Mouse (Mus musculus) cortical plate, adult 2 months (tissue): ENCODE measurements around the gene Yipf2. TPM values are rescaled to one million over a fixed set of nuclear protein-coding genes. Genes with fewer than 3 reads are reported as not detected.

Source experiments
- H3K27ac ChIP-seq: fragments of 200-500 bp; 2 replicates; pipeline ENCODE4 v1.5.1; 2012; ENCODE audit warnings: low read length, control low read depth, inconsistent platforms; ENCODE audit not compliant: insufficient read depth
- H3K4me1 ChIP-seq: fragments of 200-500 bp; 2 replicates; pipeline ENCODE4 v1.6.1; 2011; ENCODE audit warnings: low read length; ENCODE audit not compliant: control insufficient read depth, insufficient read depth
- H3K4me3 ChIP-seq: fragments of 200-500 bp; 2 replicates; pipeline ENCODE4 v1.5.1; 2011; ENCODE audit warnings: mild to moderate bottlenecking, low read length, control low read depth; ENCODE audit not compliant: insufficient read depth
- CTCF ChIP-seq: fragments of 200-500 bp; IDR thresholded peaks from 2 replicates; pipeline ENCODE4 v1.5.1; 2011; ENCODE audit warnings: mild to moderate bottlenecking, control low read depth, low read length; ENCODE audit not compliant: insufficient read depth; ENCODE audit errors: extremely low read depth
- POLR2A ChIP-seq: fragments of 200-500 bp; IDR thresholded peaks from 2 replicates; pipeline ENCODE4 v1.6.1; 2011; ENCODE audit warnings: mild to moderate bottlenecking, low read length, control low read depth; ENCODE audit not compliant: insufficient read depth; ENCODE audit errors: extremely low read depth
- polyA plus RNA-seq: library from polyadenylated mRNA; depleted of rRNA; stranded (reverse); fragments of >200 nt; gene quantifications from 2 replicates; pipeline ENCODE4 v1.2.3, GENCODE M21; 2012; rRNA removed

Gene Yipf2
- polyA plus RNA-seq: 27.6 and 29.1 TPM in 2 replicates

DNA sequence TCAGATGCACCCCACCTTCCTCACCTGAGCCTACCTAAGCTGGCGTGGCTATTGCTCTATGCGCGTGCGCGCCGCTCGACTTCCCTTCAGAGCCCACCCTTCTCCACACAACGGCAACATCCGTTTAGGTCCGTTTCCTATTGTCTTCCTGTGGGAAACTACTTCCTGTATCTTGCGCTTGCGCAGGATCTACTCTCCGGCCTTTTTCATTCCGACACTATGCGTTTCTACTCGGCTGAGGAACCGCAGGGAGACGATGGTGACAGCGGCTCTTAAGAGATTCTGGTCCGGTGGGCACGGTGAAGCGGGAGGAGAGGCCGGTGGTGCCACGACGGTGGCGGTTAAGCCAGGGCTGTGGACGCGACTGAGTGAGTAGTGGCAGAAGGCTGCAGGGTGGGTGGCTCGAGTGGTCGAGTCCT lies at the start of gene Yipf2, which contains the start of gene Timm29:
Gene Yipf2 (minus strand): TSS at position 126 of the 419 bp plus-strand sequence.
Gene Timm29 (plus strand): TSS at position 20 of the 419 bp plus-strand sequence.
- TF ChIP-seq CTCF (no peak), POLR2A (peak; percentile 74; the same call in 1 of the 2 replicates)
- Histone ChIP-seq H3K4me3 (peak within 1 kb of the TSS; percentile 54), H3K27ac (peak within 1 kb of the TSS; percentile 29), H3K4me1 (0 out of 2 replicates have a peak, but pooled peaks cover 4% of the 10 kb centered on the region)

DNA sequence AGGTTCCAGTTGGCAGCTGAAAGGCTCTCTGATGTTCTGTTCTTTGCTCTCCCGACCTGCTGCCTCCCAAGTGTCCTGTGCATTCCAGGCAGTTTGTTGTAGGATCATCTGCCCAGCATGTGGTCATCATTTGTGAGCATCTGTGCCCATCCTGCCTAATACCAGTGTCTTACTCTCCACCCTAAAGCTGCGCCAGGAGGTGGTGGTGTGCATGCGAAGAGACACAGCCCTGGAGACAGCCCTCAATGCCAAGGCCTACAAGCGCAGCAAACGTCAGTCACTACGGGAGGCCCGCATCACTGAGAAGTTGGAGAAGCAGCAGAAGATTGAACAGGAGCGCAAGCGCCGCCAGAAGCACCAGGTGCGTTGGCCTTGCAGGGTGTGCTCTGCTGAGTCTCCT lies 46.4 kb upstream of the Yipf2 start:
- no peak overlapping the region for H3K27ac ChIP-seq
- no peak overlapping the region for H3K4me3 ChIP-seq
- peaks cover 3% of the 10 kb centered on the region; the same call in 1 of the 2 replicates for H3K4me1 ChIP-seq
- TF ChIP-seq CTCF (no peak), POLR2A (no peak)

DNA sequence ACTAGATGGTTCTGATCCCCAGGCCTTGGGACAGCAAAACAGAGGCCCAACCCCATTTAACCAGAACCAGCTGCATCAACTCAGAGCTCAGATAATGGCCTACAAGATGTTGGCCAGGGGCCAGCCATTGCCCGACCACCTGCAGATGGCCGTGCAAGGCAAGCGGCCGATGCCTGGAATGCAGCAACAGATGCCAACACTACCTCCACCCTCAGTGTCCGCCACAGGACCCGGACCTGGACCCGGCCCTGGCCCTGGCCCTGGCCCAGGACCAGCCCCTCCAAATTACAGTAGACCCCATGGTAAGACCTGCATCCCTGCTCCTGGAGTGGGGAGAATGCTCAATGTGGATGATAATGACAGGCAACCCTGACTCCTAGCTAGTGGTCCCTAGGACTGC lies 43.0 kb upstream of the Yipf2 start:
- TF ChIP-seq POLR2A: no peak
- TF ChIP-seq CTCF: no peak
- H3K4me1 ChIP-seq: peaks cover 6% of the 10 kb centered on the region
- H3K27ac ChIP-seq: no peak overlapping the region
- H3K4me3 ChIP-seq: no peak overlapping the region

DNA sequence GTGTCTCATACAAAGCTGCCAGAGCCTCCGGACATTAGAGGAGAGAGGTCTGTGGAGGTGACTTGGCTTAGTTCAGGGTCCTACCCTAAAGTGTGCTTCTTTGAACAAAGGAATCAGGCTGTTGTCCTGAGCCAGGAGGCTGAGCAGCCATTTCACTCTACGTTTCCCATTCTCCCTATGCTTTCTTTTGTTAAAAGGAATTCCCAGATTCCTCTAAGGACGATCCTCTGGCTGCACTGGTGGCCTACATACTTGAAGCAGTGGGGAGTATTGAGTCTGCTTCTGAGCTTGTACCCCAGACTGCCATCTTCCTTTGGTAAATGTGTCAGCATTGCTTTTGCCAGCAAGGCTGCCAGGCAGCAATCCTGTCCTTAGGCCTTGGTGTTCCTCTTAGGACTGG lies 40.5 kb upstream of the Yipf2 start:
- no peak overlapping the region; the same call in 1 of the 2 replicates for H3K27ac ChIP-seq
- TF ChIP-seq POLR2A (no peak), CTCF (no peak)
- H3K4me1 ChIP-seq: peaks cover 6% of the 10 kb centered on the region
- no peak overlapping the region for H3K4me3 ChIP-seq

DNA sequence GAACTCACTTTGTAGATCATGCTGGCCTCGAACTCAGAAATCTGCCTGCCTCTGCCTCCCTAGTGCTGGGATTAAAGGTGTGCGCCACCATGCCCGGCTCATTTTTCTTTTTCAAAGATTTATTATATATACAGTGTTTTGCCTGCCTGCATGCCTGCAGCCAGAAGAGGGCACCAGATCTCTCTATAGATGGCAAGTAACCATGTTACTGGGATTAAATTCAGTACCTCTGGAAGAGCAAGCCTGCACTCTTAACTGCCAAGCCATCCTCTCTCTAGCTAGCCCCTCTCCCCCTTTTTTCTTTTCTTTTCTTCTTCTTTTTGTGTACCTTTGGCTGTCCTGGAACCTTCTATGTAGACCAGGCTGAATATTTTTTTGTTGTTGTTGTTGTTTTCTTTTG lies 38.0 kb upstream of the Yipf2 start:
- H3K27ac ChIP-seq: no peak overlapping the region
- H3K4me3 ChIP-seq: no peak overlapping the region
- TF ChIP-seq CTCF (peak; percentile 53), POLR2A (no peak)
- H3K4me1 ChIP-seq: peaks cover 6% of the 10 kb centered on the region

DNA sequence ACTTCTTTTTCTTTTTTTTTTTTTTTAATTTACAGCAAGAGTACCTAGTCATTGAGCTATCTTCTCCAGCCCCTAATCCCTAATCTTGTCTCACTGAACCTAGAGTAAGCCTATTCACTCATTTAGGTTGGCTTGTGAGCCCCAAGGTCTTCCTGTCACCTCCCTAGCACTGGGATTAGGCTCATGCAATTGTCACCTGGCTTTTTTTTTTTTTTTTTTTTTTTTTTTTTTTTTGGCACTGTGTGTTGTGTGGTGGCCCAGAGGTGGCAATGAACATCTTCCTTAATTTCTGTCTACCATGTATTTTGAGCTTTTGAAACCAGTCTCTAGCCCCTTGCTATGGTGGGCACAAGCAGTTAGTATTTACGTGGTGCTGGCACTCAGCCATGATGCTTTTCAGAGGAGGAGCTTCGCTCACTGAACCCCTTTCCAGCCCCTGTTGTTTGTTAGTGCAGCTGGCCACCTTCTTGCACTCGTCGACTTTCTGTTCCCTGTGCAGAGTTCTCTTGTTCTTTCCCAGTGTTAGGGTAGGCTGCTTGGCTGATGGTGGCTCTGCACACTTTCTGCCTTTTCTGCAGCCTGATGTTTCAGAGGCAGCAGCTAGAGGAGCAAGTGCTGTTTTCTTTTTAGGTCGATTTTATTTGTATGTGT lies 34.6 kb upstream of the Yipf2 start:
- TF ChIP-seq POLR2A (no peak), CTCF (no peak)
- Histone ChIP-seq H3K4me1 (peaks cover 7% of the 10 kb centered on the region), H3K27ac (no peak overlapping the region), H3K4me3 (no peak overlapping the region)

DNA sequence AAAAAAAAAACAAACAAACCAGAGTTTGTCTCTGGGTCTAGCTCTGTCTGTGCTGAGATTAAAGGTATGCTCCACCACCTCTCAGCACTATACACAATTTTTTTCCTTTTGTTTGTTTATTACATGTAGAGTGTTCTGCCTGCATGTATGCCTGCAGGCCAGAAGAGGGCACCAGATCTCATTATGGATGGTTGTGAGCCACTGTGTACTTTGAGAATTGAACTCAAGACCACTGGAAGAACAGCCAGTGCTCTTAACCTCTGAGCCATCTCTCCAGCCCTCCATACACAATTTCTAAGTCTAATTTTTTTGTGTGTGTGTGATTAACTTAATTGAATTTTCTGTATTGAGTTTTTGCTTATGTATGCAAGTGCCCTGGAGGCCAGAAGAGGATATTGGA lies 33.9 kb upstream of the Yipf2 start:
- H3K27ac ChIP-seq: no peak overlapping the region
- TF ChIP-seq POLR2A (no peak), CTCF (0 out of 2 replicates have a peak, but pooled peaks have one; percentile 19)
- H3K4me1 ChIP-seq: peaks cover 7% of the 10 kb centered on the region
- no peak overlapping the region for H3K4me3 ChIP-seq

DNA sequence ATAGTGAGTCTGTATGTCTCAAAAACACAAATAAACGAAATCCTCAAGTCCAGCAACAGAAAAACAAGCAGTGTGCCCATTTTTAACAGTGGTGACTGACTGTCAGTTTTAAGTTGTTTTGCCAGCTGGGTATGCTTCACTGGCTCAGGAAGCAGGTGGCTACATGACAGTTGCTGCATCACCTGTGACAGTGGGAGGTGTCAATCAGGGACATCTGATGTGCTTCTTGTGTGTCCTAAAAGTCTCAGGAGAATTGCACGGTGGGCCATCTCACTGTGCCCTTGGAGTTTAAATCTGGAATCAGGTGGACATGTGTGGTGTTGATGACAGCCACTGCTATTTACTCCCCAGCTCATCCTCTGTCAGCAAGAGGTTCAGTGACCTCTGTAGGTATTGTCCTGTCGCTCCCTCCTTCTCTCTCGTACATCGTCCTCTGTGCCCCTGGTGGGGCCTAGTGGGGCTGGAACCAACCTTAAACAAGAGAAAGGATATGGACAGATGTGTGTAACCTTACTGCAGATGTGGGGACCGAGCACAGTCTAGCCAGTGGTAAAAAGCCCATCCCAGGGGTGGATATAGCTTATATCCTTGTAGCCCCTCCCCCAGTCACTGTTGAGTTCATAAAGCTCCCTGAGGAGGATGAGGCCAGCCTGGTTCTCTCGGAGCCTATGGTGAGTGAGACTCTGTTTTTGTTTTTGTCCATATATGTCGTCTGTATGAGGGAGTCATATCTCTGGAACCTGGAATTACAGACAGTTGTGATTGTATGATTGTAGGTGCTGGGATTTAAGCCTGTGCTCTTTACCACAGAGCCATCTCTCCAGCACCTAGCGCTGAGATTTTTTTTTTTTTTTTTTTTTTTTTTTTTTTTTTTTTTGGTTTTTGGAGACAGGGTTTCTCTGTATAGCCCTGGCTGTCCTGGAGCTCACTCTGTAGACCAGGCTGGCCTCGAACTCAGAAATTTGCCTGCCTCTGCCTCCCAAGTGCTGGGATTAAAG lies 33.0 kb upstream of the Yipf2 start:
- H3K27ac ChIP-seq: no peak overlapping the region
- H3K4me3 ChIP-seq: no peak overlapping the region
- H3K4me1 ChIP-seq: peaks cover 7% of the 10 kb centered on the region
- no peak for TF ChIP-seq POLR2A
- TF ChIP-seq CTCF: no peak

DNA sequence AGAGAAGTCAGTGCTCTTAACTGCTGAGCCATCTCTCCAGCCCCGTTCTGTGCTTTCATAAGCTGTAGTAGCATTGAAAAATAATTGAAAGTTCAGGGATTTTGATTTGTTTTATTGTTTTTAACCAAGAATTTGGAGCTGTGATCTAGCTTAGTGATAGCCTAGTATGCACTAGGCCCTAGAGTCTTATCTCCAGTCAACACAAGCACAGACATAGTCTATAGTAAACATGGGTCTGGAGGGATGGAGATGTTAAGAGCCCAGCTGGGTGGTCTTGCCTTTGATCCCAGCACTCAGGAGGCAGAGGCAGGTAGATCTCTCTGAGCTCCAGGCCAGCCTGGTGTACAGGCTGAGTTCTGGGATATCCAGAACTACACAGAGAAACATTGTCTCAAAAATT lies 30.0 kb upstream of the Yipf2 start:
- no peak overlapping the region for H3K27ac ChIP-seq
- H3K4me3 ChIP-seq: no peak overlapping the region
- TF ChIP-seq CTCF (no peak), POLR2A (no peak)
- H3K4me1 ChIP-seq: peaks cover 8% of the 10 kb centered on the region
